19 mouse cellular contexts compared by ENCODE assay signal in genomic region chr10:37694041-37694690, GRCm38 (mm10).
A peak's percentile ranks its signal among the peaks of the same experiment; 100 is the strongest.
DNase-seq lines count a peak whose midpoint lies in the region; ATAC-seq and TF ChIP-seq lines count a peak whose summit lies in the region.
"Had no signal": no experiment of that assay in that cellular context is flagged by ENCODE, and none has a peak within 500 bp of the region (broad histone marks: within the 10 kb centered on the region; RNA-seq: fewer than 3 reads in every experiment).

No protein-coding gene starts in this region.

- no peak overlapping the region for H3K4me2 ChIP-seq in forebrain, embryonic 13.5 days
- no peak overlapping the region for H3K4me2 ChIP-seq in neural tube, embryonic 13.5 days
- H3K4me2 ChIP-seq in midbrain, embryonic 13.5 days (replicated peaks) = no peak overlapping the region
- H3K4me2 ChIP-seq: embryonic facial prominence, embryonic 13.5 days; limb, embryonic 12.5 days; liver, embryonic 13.5 days; stomach, embryonic 15.5 days had no signal

- H3K4me1 ChIP-seq in forebrain, embryonic 13.5 days = peaks cover 12% of the 10 kb centered on the region
- no peaks in the 10 kb centered on the region for H3K4me1 ChIP-seq in forebrain, embryonic 10.5 days
- H3K4me1 ChIP-seq in neural tube, embryonic 13.5 days (replicated peaks) = peaks cover 18% of the 10 kb centered on the region
- peaks cover 6% of the 10 kb centered on the region for H3K4me1 ChIP-seq in midbrain, embryonic 13.5 days (replicated peaks)
- no peaks in the 10 kb centered on the region for H3K4me1 ChIP-seq in embryonic facial prominence, embryonic 10.5 days
- H3K4me1 ChIP-seq in lung, adult 2 months (ENCODE audit: control insufficient read depth, insufficient read depth, low read length) = no peaks in the 10 kb centered on the region
- H3K4me1 ChIP-seq: embryonic facial prominence, embryonic 13.5 days; limb, embryonic 12.5 days; liver, embryonic 13.5 days; stomach, embryonic 15.5 days had no signal

- no peak for TF ChIP-seq POLR2A in lung, adult 2 months (IDR thresholded peaks at IDR 0.05; ENCODE audit: borderline replicate concordance, extremely low read depth, low read depth, low read length)

- no peak overlapping the region for H3K27ac ChIP-seq in forebrain, embryonic 13.5 days
- H3K27ac ChIP-seq in forebrain, embryonic 10.5 days = no peak overlapping the region
- H3K27ac ChIP-seq in neural tube, embryonic 13.5 days (replicated peaks) = no peak overlapping the region
- H3K27ac ChIP-seq in midbrain, embryonic 13.5 days = no peak overlapping the region
- no peak overlapping the region for H3K27ac ChIP-seq in embryonic facial prominence, embryonic 10.5 days (replicated peaks)
- H3K27ac ChIP-seq: embryonic facial prominence, embryonic 13.5 days; limb, embryonic 12.5 days; liver, embryonic 13.5 days; stomach, embryonic 15.5 days had no signal

- no peak for DNase-seq in forebrain, embryonic 10.5 days (ENCODE audit: extremely low spot score, low spot score)
- DNase-seq in neural tube, embryonic 10.5 days (ENCODE audit: extremely low spot score, low spot score) = no peak
- DNase-seq in embryo, embryonic 10.5 days (ENCODE audit: low spot score) = no peak
- DNase-seq in embryonic facial prominence, embryonic 10.5 days (ENCODE audit: low spot score) = no peak
- no peak for DNase-seq in lung, adult 2 months
- DNase-seq: cerebellum, adult 18-20 months; heart, adult 11 months; kidney, adult 2 months; kidney, postnatal 36 days; liver, embryonic 13.5 days; thymus, adult 2 months had no signal

- no peaks in the 10 kb centered on the region for H3K27me3 ChIP-seq in forebrain, embryonic 13.5 days
- H3K27me3 ChIP-seq in forebrain, embryonic 10.5 days (ENCODE audit: poor library complexity, severe bottlenecking) = no peaks in the 10 kb centered on the region
- H3K27me3 ChIP-seq in neural tube, embryonic 13.5 days = no peaks in the 10 kb centered on the region
- H3K27me3 ChIP-seq in midbrain, embryonic 13.5 days = no peaks in the 10 kb centered on the region
- H3K27me3 ChIP-seq in embryonic facial prominence, embryonic 10.5 days (replicated peaks; ENCODE audit: low read depth, poor library complexity, severe bottlenecking) = no peaks in the 10 kb centered on the region
- H3K27me3 ChIP-seq: CH12.LX; embryonic facial prominence, embryonic 13.5 days; limb, embryonic 12.5 days; liver, embryonic 13.5 days; stomach, embryonic 15.5 days had no signal

- ATAC-seq in forebrain, embryonic 13.5 days = peak; percentile 81
- ATAC-seq in neural tube, embryonic 13.5 days (ENCODE audit: low read depth) = 0 out of 2 replicates have a peak, but pooled peaks have one; percentile 40
- 0 out of 2 replicates have a peak, but pooled peaks have one; percentile 48 for ATAC-seq in midbrain, embryonic 13.5 days
- ATAC-seq: lung, postnatal 0 days had no signal

- no peak overlapping the region for H3K4me3 ChIP-seq in forebrain, embryonic 13.5 days
- H3K4me3 ChIP-seq in forebrain, embryonic 10.5 days = no peak overlapping the region
- H3K4me3 ChIP-seq in neural tube, embryonic 13.5 days = no peak overlapping the region
- H3K4me3 ChIP-seq in midbrain, embryonic 13.5 days (replicated peaks) = no peak overlapping the region
- no peak overlapping the region for H3K4me3 ChIP-seq in embryonic facial prominence, embryonic 10.5 days
- H3K4me3 ChIP-seq in lung, adult 2 months (replicated peaks; ENCODE audit: extremely low read depth, low read depth, low read length) = no peak overlapping the region
- H3K4me3 ChIP-seq: embryonic facial prominence, embryonic 13.5 days; limb, embryonic 12.5 days; liver, embryonic 13.5 days; stomach, embryonic 15.5 days had no signal

- H3K9ac ChIP-seq in forebrain, embryonic 13.5 days = no peak overlapping the region
- H3K9ac ChIP-seq in neural tube, embryonic 13.5 days = no peak overlapping the region
- no peak overlapping the region for H3K9ac ChIP-seq in midbrain, embryonic 13.5 days (replicated peaks)
- H3K9ac ChIP-seq: embryonic facial prominence, embryonic 13.5 days; limb, embryonic 12.5 days; liver, embryonic 13.5 days; stomach, embryonic 15.5 days had no signal

- no peak for TF ChIP-seq CTCF in lung, adult 2 months (IDR thresholded peaks at IDR 0.05; ENCODE audit: insufficient read depth, low read length)

- no peaks in the 10 kb centered on the region for H3K36me3 ChIP-seq in forebrain, embryonic 13.5 days (ENCODE audit: poor library complexity, severe bottlenecking)
- H3K36me3 ChIP-seq in forebrain, embryonic 10.5 days (replicated peaks) = no peaks in the 10 kb centered on the region
- no peaks in the 10 kb centered on the region for H3K36me3 ChIP-seq in neural tube, embryonic 13.5 days
- H3K36me3 ChIP-seq in midbrain, embryonic 13.5 days = no peaks in the 10 kb centered on the region
- no peaks in the 10 kb centered on the region for H3K36me3 ChIP-seq in embryonic facial prominence, embryonic 10.5 days (replicated peaks)
- H3K36me3 ChIP-seq: embryonic facial prominence, embryonic 13.5 days; limb, embryonic 12.5 days; liver, embryonic 13.5 days; stomach, embryonic 15.5 days had no signal

- WGBS in forebrain, embryonic 13.5 days = 50% methylated on average over 7 of the region's 7 CpGs
- WGBS in forebrain, embryonic 10.5 days = 82% methylated on average over 7 of the region's 7 CpGs
- 49% methylated on average over 7 of the region's 7 CpGs for WGBS in neural tube, embryonic 13.5 days
- WGBS in midbrain, embryonic 13.5 days = 59% methylated on average over 7 of the region's 7 CpGs
- WGBS in embryonic facial prominence, embryonic 10.5 days = 76% methylated on average over 7 of the region's 7 CpGs
- WGBS in lung, adult 2 months = 70% methylated on average over 7 of the region's 7 CpGs

- no peaks in the 10 kb centered on the region for H3K9me3 ChIP-seq in forebrain, embryonic 13.5 days (replicated peaks)
- H3K9me3 ChIP-seq in forebrain, embryonic 10.5 days = no peaks in the 10 kb centered on the region
- H3K9me3 ChIP-seq in neural tube, embryonic 13.5 days = no peaks in the 10 kb centered on the region
- H3K9me3 ChIP-seq in midbrain, embryonic 13.5 days = no peaks in the 10 kb centered on the region
- H3K9me3 ChIP-seq in embryonic facial prominence, embryonic 10.5 days = no peaks in the 10 kb centered on the region
- H3K9me3 ChIP-seq: embryonic facial prominence, embryonic 13.5 days; limb, embryonic 12.5 days; liver, embryonic 13.5 days; stomach, embryonic 15.5 days had no signal
